Mouse (Mus musculus): Measurements from ENCODE around the gene Taf4. TPM values are rescaled to one million over a fixed set of nuclear protein-coding genes. Genes with fewer than 3 reads are reported as not detected.
A peak's percentile ranks its signal among the peaks of the same experiment; 100 is the strongest.

The Taf4 gene
- total RNA-seq (2015; ENCODE audit: low replicate concordance) (51.6 and 57.3 TPM in 2 replicates), total RNA-seq (2017; ENCODE audit: low replicate concordance) (84.2 and 117 TPM in 2 replicates)

- peak; percentile 80 for ATAC-seq (replicated peaks; ENCODE audit: low FRiP score, poor library complexity, severe bottlenecking)
Measured at GRCm38 (mm10) chr2:179976628-179977343, at the start of gene Taf4. TSS of gene Taf4 (minus strand) at chr2:179976646.

DNA sequence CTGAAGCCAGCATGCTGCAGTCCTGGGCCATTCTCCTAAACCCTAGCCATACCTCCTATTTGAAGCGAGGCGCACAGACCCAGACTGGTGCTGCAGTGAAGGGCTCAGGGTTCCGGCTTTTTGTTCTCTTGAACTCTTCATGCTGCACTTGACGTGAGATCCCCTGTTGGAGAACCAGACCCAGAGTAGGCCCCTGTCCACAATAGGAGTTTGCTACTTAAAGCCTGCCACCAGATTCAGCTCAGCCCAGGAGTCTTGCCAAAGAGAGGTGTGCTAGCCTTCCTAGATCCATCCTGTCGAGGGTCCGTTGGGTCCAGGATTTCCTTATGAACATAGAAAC lies 49.4 kb upstream of the Taf4 start:
- no peak for ATAC-seq (replicated peaks; ENCODE audit: low FRiP score, poor library complexity, severe bottlenecking)

GRCm38 (mm10) chr2:180025135-180025860 lies 48.9 kb upstream of the Taf4 start:
- peak; percentile 12; the same call in 1 of the 2 replicates for ATAC-seq (replicated peaks; ENCODE audit: low FRiP score, poor library complexity, severe bottlenecking)

DNA sequence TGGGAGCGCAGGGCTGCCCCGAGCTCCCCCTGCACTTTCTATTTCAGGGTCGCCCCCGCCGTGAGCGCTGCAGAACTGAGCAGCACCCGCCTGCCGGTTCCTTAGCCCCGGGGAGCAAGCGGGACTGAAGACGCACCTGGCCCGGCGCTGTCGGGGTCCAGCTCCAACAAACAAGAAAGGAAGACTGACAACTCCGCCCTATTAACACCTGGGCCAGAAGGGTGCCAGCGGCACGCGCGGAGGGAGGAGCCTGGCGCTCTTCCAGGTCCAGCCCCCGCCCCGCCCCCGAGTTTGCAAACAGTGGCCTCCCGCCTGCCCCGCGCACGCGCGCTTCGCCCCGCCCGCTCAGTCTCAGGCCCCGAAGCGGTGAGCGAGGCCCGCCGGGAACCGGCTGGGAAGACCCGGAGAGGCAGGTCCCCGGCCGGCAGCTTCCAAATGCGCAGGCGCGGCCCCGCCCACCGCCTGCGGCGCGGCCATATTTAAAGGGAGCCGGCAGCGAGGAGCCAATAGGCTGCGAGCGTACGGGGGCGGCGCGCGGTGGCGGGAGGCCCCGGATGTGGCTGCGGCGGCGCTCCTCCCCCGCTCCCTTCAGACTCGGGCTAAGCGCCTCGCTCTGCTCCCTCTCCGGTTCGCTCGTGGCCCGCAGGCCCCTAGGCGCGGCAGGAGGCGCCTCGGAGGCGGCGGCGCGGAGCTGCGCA lies 48.1 kb upstream of the Taf4 start, which contains the start of gene Lsm14b:
TSS of gene Lsm14b (plus strand) at position 587 of the 698 bp plus-strand sequence.
- peak; percentile 88 for ATAC-seq (replicated peaks; ENCODE audit: low FRiP score, poor library complexity, severe bottlenecking)

DNA sequence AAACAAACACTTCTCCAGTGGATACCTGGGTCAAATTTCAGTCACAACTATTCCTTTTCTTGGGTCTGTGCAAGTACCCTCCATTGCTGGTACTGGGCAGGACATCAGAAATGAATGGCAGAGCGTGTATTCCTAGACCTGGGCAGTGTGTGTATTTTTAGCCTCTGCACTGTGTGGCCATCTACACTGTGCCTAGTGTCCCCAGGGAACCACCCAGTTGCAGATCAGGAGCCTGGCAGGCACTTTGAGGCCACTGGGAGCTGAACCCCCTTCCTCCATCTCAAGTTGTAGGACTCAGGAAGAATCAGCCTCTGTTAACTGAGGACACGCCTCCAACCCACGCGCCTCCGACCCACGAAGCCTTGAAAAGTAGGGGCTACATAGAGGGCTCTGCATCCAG lies 46.3 kb upstream of the Taf4 start:
- no peak for ATAC-seq (replicated peaks; ENCODE audit: low FRiP score, poor library complexity, severe bottlenecking)

DNA sequence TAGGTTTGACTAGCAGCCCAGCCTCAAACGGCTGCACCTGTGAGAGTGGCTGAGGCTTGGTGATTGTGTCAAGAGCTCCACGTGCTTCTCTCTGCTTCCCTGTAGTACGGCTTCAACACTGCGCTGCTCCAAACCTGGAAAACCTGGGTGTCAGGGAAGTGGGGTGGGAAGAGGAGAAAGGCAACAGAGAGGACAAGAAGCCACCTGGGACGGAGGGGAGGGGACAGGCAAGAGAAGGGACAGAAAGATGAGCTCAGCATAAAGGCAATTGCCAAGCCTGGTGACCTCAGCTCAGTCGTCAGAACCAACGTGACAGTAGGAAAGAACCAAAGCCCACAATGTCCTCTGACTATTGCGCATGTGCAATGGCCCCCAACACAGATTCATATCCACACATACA lies 44.5 kb upstream of the Taf4 start:
- no peak for ATAC-seq (replicated peaks; ENCODE audit: low FRiP score, poor library complexity, severe bottlenecking)

DNA sequence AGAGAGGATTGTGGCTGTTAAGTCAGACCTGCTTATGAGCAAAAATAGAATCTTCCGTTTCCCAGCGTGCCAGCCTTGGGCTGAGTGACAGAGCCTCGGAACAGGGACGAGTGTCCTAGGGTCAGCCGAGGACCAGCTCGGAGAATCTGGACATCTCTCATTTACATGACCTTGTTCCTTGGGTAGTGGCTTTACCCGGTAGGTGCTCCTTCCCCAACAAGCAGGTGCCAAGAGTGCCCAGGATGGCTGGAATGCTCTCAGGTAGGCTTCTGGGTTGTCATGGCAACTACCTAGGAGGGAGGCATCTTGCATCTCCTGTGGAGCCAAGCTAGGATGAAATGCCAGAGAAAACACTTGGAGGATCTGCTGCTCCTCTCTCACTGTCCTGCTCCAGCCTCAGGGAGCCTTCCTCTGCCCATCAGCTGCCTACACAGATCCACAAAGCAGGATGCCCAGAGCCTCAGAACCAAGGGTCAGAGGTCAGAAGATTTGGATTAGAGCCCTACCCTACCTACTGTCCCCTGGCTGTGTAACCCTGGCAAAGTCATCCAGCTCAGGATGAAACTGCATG lies 43.7 kb upstream of the Taf4 start:
- no peak for ATAC-seq (replicated peaks; ENCODE audit: low FRiP score, poor library complexity, severe bottlenecking)

DNA sequence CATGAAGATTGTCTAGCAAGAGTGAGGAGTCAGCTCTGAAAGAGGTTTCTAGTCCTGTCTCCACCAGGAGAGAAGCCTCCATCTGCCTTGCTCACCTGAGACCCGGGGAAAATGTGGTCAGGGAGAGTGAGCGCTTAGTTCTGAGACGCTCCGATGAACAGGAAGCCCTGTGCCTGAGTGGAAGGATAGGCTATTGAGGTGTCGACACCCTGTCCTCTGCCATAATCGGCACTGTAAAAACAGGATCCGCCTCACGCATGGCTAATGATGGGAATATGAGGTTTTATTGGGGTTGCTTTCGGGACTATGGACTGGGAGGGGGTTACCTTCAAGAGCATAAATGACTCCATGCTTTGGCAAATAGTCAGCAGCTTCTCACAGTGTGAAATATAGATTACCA lies 42.1 kb upstream of the Taf4 start:
- ATAC-seq (replicated peaks; ENCODE audit: low FRiP score, poor library complexity, severe bottlenecking): no peak

DNA sequence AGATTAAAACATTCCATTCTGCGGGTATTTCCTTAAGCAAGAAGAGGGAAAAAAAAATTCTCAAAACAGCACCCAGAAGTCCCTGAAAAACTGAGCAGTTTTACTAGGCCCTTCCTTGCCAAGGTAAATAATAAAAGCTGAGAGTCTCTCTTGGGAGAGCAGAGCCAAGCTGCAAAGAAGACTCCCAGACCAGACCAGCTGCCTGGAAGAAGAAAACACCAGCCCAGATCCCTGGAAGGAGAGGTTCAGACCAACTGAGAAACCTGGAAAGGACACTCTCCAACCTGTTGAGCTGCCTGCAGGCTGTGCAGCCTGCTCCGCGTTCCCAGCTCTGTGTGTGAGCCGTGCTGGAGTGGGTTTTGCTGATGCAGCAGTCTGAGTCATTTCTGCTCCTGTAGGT lies 41.2 kb upstream of the Taf4 start:
- no peak for ATAC-seq (replicated peaks; ENCODE audit: low FRiP score, poor library complexity, severe bottlenecking)

DNA sequence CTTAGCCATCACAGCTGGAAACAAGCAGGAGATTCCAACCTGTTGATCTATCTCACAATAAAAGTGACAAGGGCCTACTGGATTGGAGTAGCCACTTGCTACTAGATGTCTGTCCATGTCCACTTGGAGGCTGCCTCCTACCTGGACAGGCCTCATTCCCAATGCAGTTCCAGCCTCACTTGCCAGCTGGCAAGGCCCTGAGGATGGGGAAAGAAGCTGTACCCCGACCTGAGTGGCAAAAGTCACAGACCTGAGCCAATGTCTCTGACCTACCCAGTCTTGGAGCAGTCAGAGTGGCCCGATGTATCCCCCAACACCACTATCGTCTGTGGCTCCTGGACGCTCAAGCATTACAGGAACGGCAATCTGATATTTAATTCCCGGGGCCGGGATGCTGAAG lies 37.2 kb upstream of the Taf4 start:
- ATAC-seq (replicated peaks; ENCODE audit: low FRiP score, poor library complexity, severe bottlenecking): no peak

- no peak for ATAC-seq (replicated peaks; ENCODE audit: low FRiP score, poor library complexity, severe bottlenecking)
Measured at GRCm38 (mm10) chr2:180011370-180011769, 34.9 kb upstream of the Taf4 start.

- ATAC-seq (replicated peaks; ENCODE audit: low FRiP score, poor library complexity, severe bottlenecking): no peak
Measured at GRCm38 (mm10) chr2:180010686-180011085, 34.2 kb upstream of the Taf4 start.

DNA sequence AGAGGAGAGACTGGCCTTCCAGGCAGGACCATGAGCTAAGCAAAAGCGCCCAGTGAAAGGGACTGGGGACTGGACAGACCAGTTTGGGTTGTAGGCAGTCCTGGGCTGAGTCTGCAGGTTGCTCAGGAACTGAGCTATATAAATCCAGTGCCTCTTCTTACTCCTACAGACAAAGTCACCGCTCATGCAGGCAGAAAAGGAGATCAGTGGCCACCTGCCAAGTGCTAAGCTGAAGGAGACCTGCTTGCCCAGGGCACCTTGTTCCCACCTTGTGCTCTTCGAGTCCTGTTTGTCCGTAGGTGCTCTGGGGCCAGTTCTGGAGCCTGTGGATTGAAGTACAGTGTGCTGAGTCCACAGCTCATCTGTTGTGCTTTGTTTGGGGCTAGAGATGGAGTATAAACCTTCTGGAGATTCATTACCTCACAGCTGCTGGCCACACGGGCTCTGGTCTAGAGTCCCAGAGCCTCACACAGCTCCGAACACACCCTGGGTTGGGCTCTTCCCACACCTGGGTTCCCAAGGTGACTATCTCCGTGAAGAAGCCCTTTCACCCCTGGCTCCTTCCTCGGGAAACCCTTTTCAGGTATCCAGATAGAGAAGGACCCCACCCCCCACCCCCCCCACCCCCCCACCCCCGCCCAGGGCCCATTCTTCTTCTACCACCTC lies 30.0 kb upstream of the Taf4 start:
- no peak for ATAC-seq (replicated peaks; ENCODE audit: low FRiP score, poor library complexity, severe bottlenecking)

- ATAC-seq (replicated peaks; ENCODE audit: low FRiP score, poor library complexity, severe bottlenecking): no peak
Measured at GRCm38 (mm10) chr2:180005656-180006351, 29.4 kb upstream of the Taf4 start.

- no peak for ATAC-seq (replicated peaks; ENCODE audit: low FRiP score, poor library complexity, severe bottlenecking)
Measured at GRCm38 (mm10) chr2:180001635-180002034, 25.2 kb upstream of the Taf4 start.

GRCm38 (mm10) chr2:179998431-179998830 lies 22.0 kb upstream of the Taf4 start:
- no peak for ATAC-seq (replicated peaks; ENCODE audit: low FRiP score, poor library complexity, severe bottlenecking)

GRCm38 (mm10) chr2:179993071-179993470 lies 16.6 kb upstream of the Taf4 start:
- ATAC-seq (replicated peaks; ENCODE audit: low FRiP score, poor library complexity, severe bottlenecking): no peak

DNA sequence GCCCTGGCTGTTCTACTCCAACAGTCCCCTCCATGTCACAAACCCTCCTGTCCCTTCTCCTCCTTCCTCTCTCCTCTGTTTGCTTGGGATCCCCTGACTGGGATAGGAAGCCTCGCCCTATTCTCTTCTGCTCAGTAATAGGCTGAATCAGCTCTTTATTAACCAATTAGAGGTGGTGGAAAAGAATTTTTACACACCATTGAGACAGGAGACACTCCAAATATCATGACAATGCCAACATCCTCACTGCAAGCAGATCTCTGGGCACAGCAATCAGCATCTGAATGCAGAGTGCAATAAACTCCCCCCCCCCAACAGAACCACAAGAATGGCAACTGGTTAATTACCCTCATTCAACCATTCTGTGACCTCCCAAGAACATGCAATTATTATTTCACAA lies 12.7 kb upstream of the Taf4 start:
- no peak for ATAC-seq (replicated peaks; ENCODE audit: low FRiP score, poor library complexity, severe bottlenecking)

GRCm38 (mm10) chr2:179986437-179987022 lies 10.1 kb upstream of the Taf4 start:
- no peak for ATAC-seq (replicated peaks; ENCODE audit: low FRiP score, poor library complexity, severe bottlenecking)
